Comparison of ENCODE assay signal across 8 mouse cellular contexts in the genomic region with DNA sequence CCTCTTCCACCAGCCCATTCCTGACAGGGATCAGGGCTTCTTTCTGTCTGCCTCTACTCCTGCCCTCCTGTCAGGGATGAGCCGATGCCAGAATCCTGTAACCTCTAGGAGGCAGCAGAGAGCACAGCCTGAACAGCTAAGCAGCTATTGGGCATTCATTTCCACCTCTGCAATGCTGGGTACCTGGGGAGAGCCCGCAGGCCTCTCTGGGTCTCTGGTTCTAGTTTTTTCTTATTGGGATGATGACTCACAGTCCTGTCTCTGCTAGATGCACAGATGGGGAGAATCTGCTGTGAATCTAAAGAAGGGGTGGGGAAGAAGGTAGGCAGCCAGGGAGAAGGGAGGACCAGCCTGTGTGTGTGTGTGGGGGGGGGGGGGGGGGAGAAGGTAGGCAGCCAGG. TPM values are rescaled to one million over a fixed set of nuclear protein-coding genes. Genes with fewer than 3 reads are reported as not detected.
A peak's percentile ranks its signal among the peaks of the same experiment; 100 is the strongest.
DNase-seq lines count a peak whose midpoint lies in the region; ATAC-seq and TF ChIP-seq lines count a peak whose summit lies in the region.

No protein-coding gene starts in this region.

- DNase-seq in NIH3T3 (ENCODE audit: low read depth) = peak; percentile 51
- peak; percentile 83 for DNase-seq in brain, embryonic 14.5 days (ENCODE audit: low read depth)
- DNase-seq in forebrain, embryonic 11.5 days (ENCODE audit: low spot score) = peak; percentile 81
- DNase-seq in hindbrain, embryonic 14.5 days (ENCODE audit: low spot score) = peak; percentile 76
- DNase-seq in layer of hippocampus, postnatal 14 days (ENCODE audit: low spot score in 2 of 2) = peak; percentile 72 to 74
- peak; percentile 74 for DNase-seq in lung, postnatal 14 days
- DNase-seq in right cerebral cortex, adult 18-20 months = peak; percentile 77
- no peak for DNase-seq in Muller cell, postnatal 12 days (ENCODE audit: inconsistent ontology term)

- peaks cover 11% of the 10 kb centered on the region; the same call in 1 of the 2 replicates for H3K27me3 ChIP-seq in forebrain, embryonic 11.5 days (ENCODE audit: control insufficient read depth, insufficient read depth, low read length)
- no peaks in the 10 kb centered on the region for H3K27me3 ChIP-seq in hindbrain, embryonic 14.5 days (ENCODE audit: control insufficient read depth, insufficient read depth, low read length)

- no peak for TF ChIP-seq POLR2A in brain, embryonic 14.5 days (IDR thresholded peaks at IDR 0.05; ENCODE audit: borderline replicate concordance, extremely low read depth, insufficient read depth, insufficient read length, poor library complexity, severe bottlenecking)

- no peak overlapping the region for H3K4me3 ChIP-seq in forebrain, embryonic 11.5 days (ENCODE audit: low read depth, low read length)
- no peak overlapping the region for H3K4me3 ChIP-seq in hindbrain, embryonic 14.5 days (replicated peaks; ENCODE audit: low read length)

- peaks cover 31% of the 10 kb centered on the region for H3K4me1 ChIP-seq in forebrain, embryonic 11.5 days (replicated peaks; ENCODE audit: control insufficient read depth, insufficient read depth, low read length)
- peaks cover 11% of the 10 kb centered on the region; the same call in 1 of the 2 replicates for H3K4me1 ChIP-seq in hindbrain, embryonic 14.5 days (replicated peaks; ENCODE audit: control insufficient read depth, insufficient read depth, low read length)

- H3K4me2 ChIP-seq in forebrain, embryonic 11.5 days (ENCODE audit: low read depth, low read length, severe bottlenecking) = no peak overlapping the region
- no peak overlapping the region for H3K4me2 ChIP-seq in hindbrain, embryonic 14.5 days (replicated peaks)

- no peak overlapping the region for H3K27ac ChIP-seq in forebrain, embryonic 11.5 days (ENCODE audit: low read depth, low read length)
- H3K27ac ChIP-seq in hindbrain, embryonic 14.5 days = no peak overlapping the region

- peak; percentile 86 for TF ChIP-seq CTCF in brain, embryonic 14.5 days (IDR thresholded peaks at IDR 0.05; ENCODE audit: borderline replicate concordance, extremely low read depth, insufficient read depth, insufficient read length)

- ATAC-seq in forebrain, embryonic 11.5 days (replicated peaks; ENCODE audit: low FRiP score) = peak; percentile 18; the same call in 1 of the 2 replicates
- ATAC-seq in hindbrain, embryonic 14.5 days (ENCODE audit: low FRiP score) = no peak

- WGBS in forebrain, embryonic 11.5 days = 28% methylated on average over 2 of the region's 2 CpGs
- 7% methylated on average over 2 of the region's 2 CpGs for WGBS in hindbrain, embryonic 14.5 days

- H3K9ac ChIP-seq in forebrain, embryonic 11.5 days (ENCODE audit: low read length) = no peak overlapping the region
- no peak overlapping the region for H3K9ac ChIP-seq in hindbrain, embryonic 14.5 days

- no peaks in the 10 kb centered on the region for H3K9me3 ChIP-seq in forebrain, embryonic 11.5 days (ENCODE audit: control insufficient read depth, low read length)
- H3K9me3 ChIP-seq in hindbrain, embryonic 14.5 days (ENCODE audit: control insufficient read depth, low read length) = no peaks in the 10 kb centered on the region

- no peaks in the 10 kb centered on the region for H3K36me3 ChIP-seq in forebrain, embryonic 11.5 days (ENCODE audit: control insufficient read depth, insufficient read depth, low read length)
- H3K36me3 ChIP-seq in hindbrain, embryonic 14.5 days (replicated peaks; ENCODE audit: control insufficient read depth, insufficient read depth) = no peaks in the 10 kb centered on the region

RNA-seq across cellular contexts. Expression of a gene that starts 55.8 kb away (rescaled TPM):
- 131 and 176 TPM in 2 replicates for polyA plus RNA-seq in brain, embryonic 14.5 days (2012; rRNA removed)
- polyA plus RNA-seq in forebrain, embryonic 11.5 days (2014; fragmentation: Nextera tagmentation; extraction: Ambion mirVana) = 114 and 145 TPM in 2 replicates
- polyA plus RNA-seq in hindbrain, embryonic 14.5 days (2014; fragmentation: Nextera tagmentation; extraction: Ambion mirVana) = 55.2 and 64.9 TPM in 2 replicates
- total RNA-seq in layer of hippocampus, postnatal 14 days (2021) = 10 to 100 TPM; 53.8 to 60.2 TPM
